In genomic region chr2:76406937-76407441, GRCm38 (mm10) we compare ENCODE assay signal across 8 mouse cellular contexts. TPM values are rescaled to one million over a fixed set of nuclear protein-coding genes. Genes with fewer than 3 reads are reported as not detected.
DNase-seq lines count a peak whose midpoint lies in the region; ATAC-seq and TF ChIP-seq lines count a peak whose summit lies in the region.

No protein-coding gene starts in this region.

- H3K4me3 ChIP-seq in embryonic facial prominence, embryonic 11.5 days (ENCODE audit: low read depth, low read length) = peak overlapping the region; percentile 83
- peak overlapping the region; percentile 94 for H3K4me3 ChIP-seq in heart, adult 2 months
- peak overlapping the region; percentile 96 for H3K4me3 ChIP-seq in limb, embryonic 10.5 days
- peak overlapping the region; percentile 72 for H3K4me3 ChIP-seq in midbrain, embryonic 13.5 days (replicated peaks)
- H3K4me3 ChIP-seq in stomach, embryonic 15.5 days (replicated peaks) = peak overlapping the region; percentile 85

- no peak for TF ChIP-seq CTCF in heart, adult 2 months (IDR thresholded peaks at IDR 0.05)

- peak; percentile 8 to 52 for DNase-seq in urinary bladder, adult 18-20 months (ENCODE audit: low spot score in 2 of 2)
- DNase-seq in urinary bladder, postnatal 10 days (ENCODE audit: low spot score) = no peak
- peak; percentile 71 for DNase-seq in embryonic facial prominence, embryonic 11.5 days (ENCODE audit: low spot score)
- peak; percentile 54 to 63 for DNase-seq in heart, adult 2 months
- DNase-seq in kidney, adult 18-20 months = peak; percentile 77
- DNase-seq in limb, embryonic 10.5 days (ENCODE audit: low spot score) = peak; percentile 81

- no peaks in the 10 kb centered on the region for H3K36me3 ChIP-seq in embryonic facial prominence, embryonic 11.5 days (replicated peaks; ENCODE audit: control insufficient read depth, insufficient read depth, low read depth, low read length)
- no peaks in the 10 kb centered on the region for H3K36me3 ChIP-seq in heart, adult 2 months (ENCODE audit: control insufficient read depth, insufficient read depth, low read length)
- H3K36me3 ChIP-seq in limb, embryonic 10.5 days = no peaks in the 10 kb centered on the region
- no peaks in the 10 kb centered on the region for H3K36me3 ChIP-seq in midbrain, embryonic 13.5 days
- no peaks in the 10 kb centered on the region for H3K36me3 ChIP-seq in stomach, embryonic 15.5 days

- H3K4me2 ChIP-seq in embryonic facial prominence, embryonic 11.5 days (ENCODE audit: low read depth, low read length) = peak overlapping the region; percentile 87
- H3K4me2 ChIP-seq in midbrain, embryonic 13.5 days (replicated peaks) = peak overlapping the region; percentile 85
- H3K4me2 ChIP-seq in stomach, embryonic 15.5 days = peak overlapping the region; percentile 93

- ATAC-seq in embryonic facial prominence, embryonic 11.5 days (replicated peaks; ENCODE audit: insufficient number of reproducible peaks, low FRiP score, low TSS enrichment, low read depth) = peak; percentile 65
- ATAC-seq in midbrain, embryonic 13.5 days = peak; percentile 71
- peak; percentile 49 for ATAC-seq in stomach, embryonic 15.5 days (ENCODE audit: insufficient read depth, low FRiP score, low read depth)

- no peaks in the 10 kb centered on the region for H3K79me2 ChIP-seq in heart, adult 2 months (replicated peaks; ENCODE audit: control insufficient read depth, insufficient read depth, low read length)

- H3K27ac ChIP-seq in embryonic facial prominence, embryonic 11.5 days (replicated peaks; ENCODE audit: low read depth, low read length) = peak overlapping the region; percentile 41; the same call in 1 of the 2 replicates
- H3K27ac ChIP-seq in heart, adult 2 months = peak overlapping the region; percentile 41
- H3K27ac ChIP-seq in limb, embryonic 10.5 days = peak overlapping the region; percentile 90
- H3K27ac ChIP-seq in midbrain, embryonic 13.5 days = peak overlapping the region; percentile 85
- H3K27ac ChIP-seq in stomach, embryonic 15.5 days = peak overlapping the region; percentile 76

- under 1% methylated on average over 49 of the region's 49 CpGs for WGBS in embryonic facial prominence, embryonic 11.5 days
- WGBS in heart, adult 2 months = under 1% methylated on average over 49 of the region's 49 CpGs
- 0% methylated on average over 49 of the region's 49 CpGs for WGBS in limb, embryonic 10.5 days
- WGBS in midbrain, embryonic 13.5 days = under 1% methylated on average over 47 of the region's 49 CpGs
- WGBS in stomach, embryonic 15.5 days = under 1% methylated on average over 47 of the region's 49 CpGs

- H3K9ac ChIP-seq in embryonic facial prominence, embryonic 11.5 days (replicated peaks; ENCODE audit: low read length) = peak overlapping the region; percentile 81
- H3K9ac ChIP-seq in heart, adult 2 months (ENCODE audit: low read depth, low read length) = peak overlapping the region; percentile 92
- H3K9ac ChIP-seq in midbrain, embryonic 13.5 days (replicated peaks) = peak overlapping the region; percentile 83
- peak overlapping the region; percentile 73 for H3K9ac ChIP-seq in stomach, embryonic 15.5 days

- intact Hi-C loops in heart, adult 2 months (cut with DNase I) = loop anchor here (2.0 kb wide), 1 partner anchor 38 kb away; the partner anchor contains the start of gene Rbm45

- H3K9me3 ChIP-seq in embryonic facial prominence, embryonic 11.5 days (replicated peaks; ENCODE audit: control insufficient read depth, low read length) = no peaks in the 10 kb centered on the region
- H3K9me3 ChIP-seq in limb, embryonic 10.5 days (replicated peaks) = no peaks in the 10 kb centered on the region
- H3K9me3 ChIP-seq in midbrain, embryonic 13.5 days = no peaks in the 10 kb centered on the region
- no peaks in the 10 kb centered on the region for H3K9me3 ChIP-seq in stomach, embryonic 15.5 days

- 0 out of 2 replicates have a peak, but pooled peaks cover 2% of the 10 kb centered on the region for H3K27me3 ChIP-seq in embryonic facial prominence, embryonic 11.5 days (ENCODE audit: control insufficient read depth, insufficient read depth, low read length)
- H3K27me3 ChIP-seq in heart, adult 2 months (ENCODE audit: control insufficient read depth, insufficient read depth, low read length) = peaks cover 2% of the 10 kb centered on the region; the same call in 1 of the 2 replicates
- H3K27me3 ChIP-seq in limb, embryonic 10.5 days (ENCODE audit: low read depth, poor library complexity, severe bottlenecking) = peaks cover 28% of the 10 kb centered on the region
- H3K27me3 ChIP-seq in midbrain, embryonic 13.5 days = peaks cover 32% of the 10 kb centered on the region
- H3K27me3 ChIP-seq in stomach, embryonic 15.5 days (replicated peaks) = no peaks in the 10 kb centered on the region

- H3K4me1 ChIP-seq in embryonic facial prominence, embryonic 11.5 days (ENCODE audit: control insufficient read depth, insufficient read depth, low read length) = no peaks in the 10 kb centered on the region
- no peaks in the 10 kb centered on the region for H3K4me1 ChIP-seq in heart, adult 2 months (ENCODE audit: control insufficient read depth, insufficient read depth, low read length)
- peaks cover 20% of the 10 kb centered on the region for H3K4me1 ChIP-seq in limb, embryonic 10.5 days
- peaks cover 19% of the 10 kb centered on the region for H3K4me1 ChIP-seq in midbrain, embryonic 13.5 days (replicated peaks)
- H3K4me1 ChIP-seq in stomach, embryonic 15.5 days = 0 out of 2 replicates have a peak, but pooled peaks cover 4% of the 10 kb centered on the region

- TF ChIP-seq POLR2A in heart, adult 2 months (IDR thresholded peaks at IDR 0.05; ENCODE audit: insufficient read depth, low read depth, low read length) = no peak

- TF ChIP-seq EP300 in heart, adult 2 months (IDR thresholded peaks at IDR 0.05; ENCODE audit: insufficient read depth, low read depth, low read length) = no peak

RNA-seq across cellular contexts. Expression of gene Osbpl6, which starts 0.7 kb away (rescaled TPM):
- polyA plus RNA-seq in embryonic facial prominence, embryonic 11.5 days (2014; fragmentation: Nextera tagmentation; extraction: Ambion mirVana) = 10.7 and 11.8 TPM in 2 replicates
- 10 to 100 TPM; 11.4 to 13.5 TPM for total RNA-seq in heart, adult 2 months (2021)
- 5.9 and 7.4 TPM in 2 replicates for polyA plus RNA-seq in heart, adult 2 months (2012; rRNA removed)
- polyA plus RNA-seq in limb, embryonic 10.5 days (2016; fragmentation: Nextera tagmentation; extraction: Ambion mirVana) = 19.2 and 19.3 TPM in 2 replicates
- polyA plus RNA-seq in midbrain, embryonic 13.5 days (2015; fragmentation: Nextera tagmentation; extraction: Ambion mirVana) = 17.7 and 19.9 TPM in 2 replicates
- 10.5 and 11.6 TPM in 2 replicates for polyA plus RNA-seq in stomach, embryonic 15.5 days (2015; fragmentation: Nextera tagmentation; extraction: Ambion mirVana)

RNA-seq across cellular contexts. Expression of gene Rbm45, which starts 37.2 kb away (rescaled TPM):
- 14.3 and 14.9 TPM in 2 replicates for polyA plus RNA-seq in embryonic facial prominence, embryonic 11.5 days (2014; fragmentation: Nextera tagmentation; extraction: Ambion mirVana)
- 10 to 100 TPM; 18.1 to 22.9 TPM for total RNA-seq in heart, adult 2 months (2021)
- polyA plus RNA-seq in heart, adult 2 months (2012; rRNA removed) = 6.9 and 11.4 TPM in 2 replicates
- polyA plus RNA-seq in limb, embryonic 10.5 days (2016; fragmentation: Nextera tagmentation; extraction: Ambion mirVana) = 13.8 and 14.2 TPM in 2 replicates
- 24.0 and 24.7 TPM in 2 replicates for polyA plus RNA-seq in midbrain, embryonic 13.5 days (2015; fragmentation: Nextera tagmentation; extraction: Ambion mirVana)
- polyA plus RNA-seq in stomach, embryonic 15.5 days (2015; fragmentation: Nextera tagmentation; extraction: Ambion mirVana) = 13.3 and 14.1 TPM in 2 replicates

RNA-seq across cellular contexts. Expression of gene Cyct, which starts 46.7 kb away (rescaled TPM):
- polyA plus RNA-seq in embryonic facial prominence, embryonic 11.5 days (2014; fragmentation: Nextera tagmentation; extraction: Ambion mirVana) = not detected in 2 replicates
- total RNA-seq in heart, adult 2 months (2021) = under 1 TPM in 1 of 2 experiments, not detected in 1; 0.73 TPM
- not detected in 2 replicates for polyA plus RNA-seq in heart, adult 2 months (2012; rRNA removed)
- polyA plus RNA-seq in limb, embryonic 10.5 days (2016; fragmentation: Nextera tagmentation; extraction: Ambion mirVana) = not detected in 2 replicates
- not detected in 2 replicates for polyA plus RNA-seq in midbrain, embryonic 13.5 days (2015; fragmentation: Nextera tagmentation; extraction: Ambion mirVana)
- polyA plus RNA-seq in stomach, embryonic 15.5 days (2015; fragmentation: Nextera tagmentation; extraction: Ambion mirVana) = not detected in 2 replicates
